Mouse (Mus musculus): ENCODE measurements around the gene Agpat2. TPM values are rescaled to one million over a fixed set of nuclear protein-coding genes. Genes with fewer than 3 reads are reported as not detected.

Agpat2 gene
- total RNA-seq, 2 experiments from 2014 or later: 24.4 to 32.7 TPM

- ATAC-seq (replicated peaks; ENCODE audit: low FRiP score, poor library complexity, severe bottlenecking): no peak
Measured at GRCm38 (mm10) chr2:26599965-26600364, 4.3 kb downstream of the Agpat2 start.

DNA sequence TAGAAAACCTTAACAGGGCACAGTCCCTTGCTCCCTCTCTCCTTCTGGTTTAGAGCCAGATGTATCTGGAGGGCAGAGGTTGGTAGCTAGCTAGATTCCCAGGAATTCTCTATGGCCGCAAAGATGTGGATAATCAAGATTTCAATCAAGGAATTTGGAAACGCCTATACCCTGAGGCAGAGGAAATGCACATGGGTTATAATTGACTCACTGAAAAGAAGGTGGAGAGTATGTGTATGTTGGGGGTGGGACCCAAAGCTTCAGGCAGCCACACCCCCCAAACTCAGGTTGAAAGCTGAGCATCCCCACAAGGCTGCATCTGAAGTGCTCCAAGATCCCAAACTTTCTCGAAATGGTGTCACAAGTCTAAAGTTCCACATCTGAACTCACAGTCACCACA, 5.8 kb downstream of the Agpat2 start:
- ATAC-seq (replicated peaks; ENCODE audit: low FRiP score, poor library complexity, severe bottlenecking): no peak

DNA sequence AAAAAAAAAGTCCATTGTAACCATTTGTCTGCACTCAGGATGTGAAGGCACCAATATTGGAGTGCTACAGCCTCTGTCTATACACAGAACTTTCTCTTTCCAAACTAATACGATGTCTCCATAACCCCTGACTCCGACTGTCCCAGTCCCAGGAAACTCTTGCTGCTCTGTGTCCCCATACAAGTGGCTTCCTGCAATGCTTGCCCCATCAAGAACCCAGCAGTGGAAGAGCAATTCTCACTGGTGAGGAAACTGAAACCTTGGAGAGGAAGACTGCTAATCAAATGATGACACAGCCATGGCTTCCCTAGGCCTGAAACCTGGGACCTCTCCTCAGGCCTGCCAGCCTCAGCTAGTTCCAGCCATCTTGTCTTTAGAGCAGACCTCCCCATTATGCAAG, 6.4 kb downstream of the Agpat2 start:
- no peak for ATAC-seq (replicated peaks; ENCODE audit: low FRiP score, poor library complexity, severe bottlenecking)

DNA sequence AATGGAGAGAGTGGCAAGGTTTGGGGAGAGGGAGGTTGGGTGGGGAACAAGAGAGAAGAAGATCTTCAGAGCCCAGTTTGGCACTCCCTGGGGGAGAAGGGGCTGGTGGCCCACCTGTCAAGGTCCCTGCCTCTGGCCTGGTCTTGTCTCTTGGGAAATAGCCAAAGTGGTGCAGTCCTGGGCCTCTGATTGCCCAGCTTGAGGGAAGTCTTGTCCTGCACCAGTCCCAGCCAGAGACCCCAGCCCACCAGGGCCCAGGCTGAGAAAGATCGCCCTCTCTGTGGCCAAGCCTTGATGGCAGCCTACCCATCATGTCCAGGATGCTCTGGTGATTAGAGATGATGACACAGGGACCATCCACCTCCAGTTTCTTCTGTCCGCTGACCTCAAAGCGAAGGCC, 7.3 kb downstream of the Agpat2 start:
- no peak for ATAC-seq (replicated peaks; ENCODE audit: low FRiP score, poor library complexity, severe bottlenecking)

GRCm38 (mm10) chr2:26595725-26596435, 8.3 kb downstream of the Agpat2 start:
- ATAC-seq (replicated peaks; ENCODE audit: low FRiP score, poor library complexity, severe bottlenecking): no peak

GRCm38 (mm10) chr2:26594934-26595724, 9.1 kb downstream of the Agpat2 start:
- ATAC-seq (replicated peaks; ENCODE audit: low FRiP score, poor library complexity, severe bottlenecking): no peak

- ATAC-seq (replicated peaks; ENCODE audit: low FRiP score, poor library complexity, severe bottlenecking): no peak
Measured at GRCm38 (mm10) chr2:26594461-26594933, 9.7 kb downstream of the Agpat2 start.

- no peak for ATAC-seq (replicated peaks; ENCODE audit: low FRiP score, poor library complexity, severe bottlenecking)
Measured at GRCm38 (mm10) chr2:26594022-26594346, 10.2 kb downstream of the Agpat2 start.

DNA sequence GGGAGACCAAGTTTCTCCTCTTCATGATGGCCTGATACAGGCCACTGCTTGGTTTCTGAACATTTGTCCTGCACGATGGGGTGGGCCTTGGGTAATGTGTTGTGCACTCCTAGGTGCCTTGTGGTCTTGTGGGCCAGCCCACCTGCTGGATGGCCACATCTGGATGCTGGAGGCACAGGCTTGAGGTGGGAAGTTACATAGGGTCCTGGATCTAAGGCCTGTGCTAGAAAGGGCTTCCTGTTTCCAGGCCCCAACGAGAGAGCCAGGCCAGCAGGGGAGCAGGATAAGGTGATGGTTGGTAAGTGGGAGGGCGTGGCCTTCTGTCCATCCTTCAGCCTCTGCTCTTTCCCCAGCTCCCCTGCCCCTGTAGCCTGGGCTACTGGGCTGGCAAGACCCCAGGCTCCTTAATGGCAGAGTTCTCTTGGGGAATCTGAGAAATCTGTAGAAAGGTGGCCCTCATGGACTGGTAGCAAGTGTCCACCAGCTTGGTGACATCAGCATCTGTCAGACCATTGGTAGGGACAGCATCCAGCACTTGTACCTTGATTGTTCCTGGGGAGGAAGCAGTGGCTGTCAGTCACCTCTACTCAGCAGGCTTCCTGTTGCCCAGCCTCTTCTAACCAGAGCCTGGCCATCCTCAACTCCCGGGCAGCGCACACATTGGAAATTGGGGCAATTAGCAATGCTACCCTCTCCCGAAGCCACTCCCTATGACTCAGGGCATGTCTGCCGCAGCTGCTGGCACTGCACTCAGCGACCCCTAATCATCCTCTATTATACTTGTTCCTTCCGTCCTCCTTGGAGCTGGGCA, 10.8 kb downstream of the Agpat2 start:
- ATAC-seq (replicated peaks; ENCODE audit: low FRiP score, poor library complexity, severe bottlenecking): no peak

GRCm38 (mm10) chr2:26591416-26591815, 12.8 kb downstream of the Agpat2 start:
- ATAC-seq (replicated peaks; ENCODE audit: low FRiP score, poor library complexity, severe bottlenecking): no peak

DNA sequence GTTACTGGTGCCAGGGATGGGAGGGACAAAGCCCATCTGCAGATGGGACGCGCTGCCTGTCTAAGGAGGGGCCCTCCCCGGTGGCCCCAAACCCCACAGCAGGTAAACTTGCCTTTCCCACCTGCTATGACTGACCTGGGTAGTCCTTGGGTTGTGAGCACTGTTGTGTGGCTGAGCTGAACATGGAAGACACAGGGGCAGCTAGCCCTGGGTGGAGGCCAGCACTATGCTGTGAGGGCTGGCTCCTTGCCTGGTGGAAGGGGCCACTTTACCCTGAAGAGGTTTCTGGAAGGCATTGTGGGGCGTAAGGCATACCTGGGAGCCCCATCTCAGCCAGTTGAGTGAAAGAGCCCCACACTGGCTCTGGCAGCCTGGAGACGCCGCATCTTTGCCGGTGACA, 13.3 kb downstream of the Agpat2 start:
- ATAC-seq (replicated peaks; ENCODE audit: low FRiP score, poor library complexity, severe bottlenecking): no peak

DNA sequence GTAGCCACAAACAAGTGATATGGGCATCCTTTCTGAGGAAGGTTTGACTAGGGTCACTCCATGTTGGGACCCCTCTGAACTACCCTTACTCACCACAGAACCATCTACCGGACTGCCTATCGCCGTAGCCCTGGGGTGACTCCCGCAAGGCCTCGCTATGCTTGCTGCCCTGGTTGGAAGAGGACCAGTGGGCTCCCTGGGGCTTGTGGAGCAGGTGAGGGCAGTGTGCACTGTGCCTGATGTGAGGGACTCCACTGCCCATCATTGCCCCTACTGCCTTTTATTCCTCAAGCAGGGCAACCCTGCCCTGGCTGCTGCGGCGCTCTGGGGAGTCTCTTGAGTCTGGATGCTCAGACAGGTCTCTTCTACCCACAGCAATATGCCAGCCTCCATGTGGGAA, 13.9 kb downstream of the Agpat2 start:
- ATAC-seq (replicated peaks; ENCODE audit: low FRiP score, poor library complexity, severe bottlenecking): no peak

DNA sequence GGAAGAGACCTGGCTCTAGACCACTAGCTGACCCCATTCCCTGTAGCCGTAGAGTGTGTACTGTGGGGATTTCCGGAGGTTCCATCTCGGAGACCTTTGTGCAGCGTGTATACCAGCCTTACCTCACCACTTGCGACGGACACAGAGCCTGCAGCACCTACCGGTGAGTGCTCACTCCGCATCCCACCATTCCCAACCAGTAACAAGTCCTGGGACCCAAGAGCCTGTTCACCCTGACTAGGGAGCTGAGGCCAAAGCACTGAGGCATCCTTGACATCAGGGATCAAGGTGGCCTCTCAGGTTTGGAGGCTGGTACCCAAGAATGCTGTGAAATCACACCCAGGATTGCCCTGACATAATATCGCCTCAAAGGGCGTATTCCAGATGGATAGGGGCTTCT, 14.9 kb downstream of the Agpat2 start:
- no peak for ATAC-seq (replicated peaks; ENCODE audit: low FRiP score, poor library complexity, severe bottlenecking)

- ATAC-seq (replicated peaks; ENCODE audit: low FRiP score, poor library complexity, severe bottlenecking): no peak
Measured at GRCm38 (mm10) chr2:26588573-26588972, 15.6 kb downstream of the Agpat2 start.

DNA sequence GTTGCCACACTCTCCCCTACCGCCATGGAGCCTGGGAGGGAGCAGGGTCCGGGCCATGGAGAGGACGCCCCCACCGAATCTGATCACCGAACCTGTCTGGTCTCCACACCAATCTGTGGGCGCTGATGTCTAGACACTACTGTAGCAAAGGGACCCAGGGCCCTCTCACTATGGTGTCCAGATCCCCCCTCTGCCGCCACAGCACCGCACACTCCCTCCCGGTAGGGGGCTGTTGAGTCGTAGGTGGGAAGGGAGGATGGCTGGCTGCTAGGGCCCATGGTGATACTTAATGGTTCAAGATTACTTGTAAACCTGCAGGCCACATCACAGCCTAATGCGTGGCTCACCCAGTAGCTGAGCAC, 17.2 kb downstream of the Agpat2 start:
- ATAC-seq (replicated peaks; ENCODE audit: low FRiP score, poor library complexity, severe bottlenecking): no peak

DNA sequence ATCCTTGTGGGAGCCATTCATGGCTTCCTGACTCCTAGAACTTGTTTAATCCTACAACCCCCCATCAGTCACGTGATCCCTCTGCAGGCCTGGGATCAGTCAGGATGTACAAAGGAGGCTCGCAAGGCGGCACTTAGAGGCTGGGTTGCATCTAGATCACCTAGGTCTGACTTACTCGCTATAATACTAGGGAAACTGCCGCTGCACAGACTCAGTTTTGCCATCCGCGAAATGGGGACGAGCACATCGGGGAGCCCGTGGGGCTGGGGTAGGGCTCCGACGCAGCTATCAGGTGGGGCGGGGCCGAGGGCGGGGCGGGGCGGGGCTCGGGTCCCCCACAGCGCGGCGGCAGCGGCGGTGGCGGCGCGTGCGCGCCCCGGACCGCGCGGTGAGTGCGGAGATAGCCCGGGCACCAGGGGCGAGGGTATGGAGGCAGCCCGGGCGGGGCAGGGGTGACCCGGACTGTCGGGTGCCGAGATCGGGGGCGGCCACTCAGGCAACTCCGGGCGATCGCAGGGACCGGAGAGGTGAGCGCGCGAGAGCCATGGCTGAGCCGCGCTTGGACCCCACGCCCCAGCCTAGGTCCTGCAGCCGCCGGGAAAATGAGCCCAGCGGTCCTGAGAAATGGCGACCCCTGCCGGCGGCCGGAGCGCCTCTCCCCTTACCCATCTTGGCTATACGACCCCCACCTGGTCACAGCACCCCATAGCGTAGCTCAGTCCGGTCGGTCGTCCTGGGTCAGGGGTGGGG, 17.7 kb downstream of the Agpat2 start, which contains the start of gene Gm20532:
Gene Gm20532 (plus strand): TSS at position 346 of the 750 bp plus-strand sequence.
- no peak for ATAC-seq (replicated peaks; ENCODE audit: low FRiP score, poor library complexity, severe bottlenecking)

DNA sequence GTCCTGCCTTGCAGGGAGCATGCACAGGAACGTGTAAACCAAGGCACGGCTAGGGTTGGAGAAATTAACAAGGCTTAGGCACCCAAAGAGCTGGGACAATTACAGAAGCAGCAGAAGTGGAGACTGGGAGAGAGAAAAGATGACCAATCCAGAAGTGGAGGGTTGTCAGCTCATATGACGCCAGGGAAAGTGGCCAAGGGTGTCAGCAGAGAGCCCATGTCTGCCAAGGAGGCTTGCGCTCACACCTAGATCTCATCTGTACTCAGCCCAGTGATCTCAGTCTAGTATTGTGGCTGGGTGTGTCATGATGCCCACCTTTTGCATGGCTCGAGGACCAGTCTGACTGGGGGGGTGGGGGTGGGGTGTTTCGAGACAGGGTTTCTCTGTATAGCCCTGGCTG, 18.5 kb downstream of the Agpat2 start:
- ATAC-seq (replicated peaks; ENCODE audit: low FRiP score, poor library complexity, severe bottlenecking): no peak

DNA sequence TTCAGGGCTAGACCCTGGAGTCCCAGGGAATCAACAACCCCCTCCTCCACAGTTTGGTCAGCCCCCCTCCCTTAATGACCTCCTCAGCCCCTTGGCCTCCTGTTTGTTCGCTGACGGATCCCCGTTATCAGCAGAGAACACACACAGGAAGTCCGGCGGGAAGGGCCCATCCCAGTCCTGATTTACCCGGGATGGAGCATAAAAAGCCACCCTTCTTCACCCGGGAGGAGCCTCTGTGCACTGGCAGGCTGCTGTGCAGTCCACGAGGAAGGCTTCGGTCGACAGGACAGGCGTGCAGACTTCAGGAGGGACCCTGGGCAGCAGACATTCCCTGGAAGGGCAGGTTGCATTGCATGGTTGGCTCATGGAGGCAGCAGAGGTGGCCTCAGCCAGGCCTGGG, 20.6 kb downstream of the Agpat2 start:
- ATAC-seq (replicated peaks; ENCODE audit: low FRiP score, poor library complexity, severe bottlenecking): no peak

DNA sequence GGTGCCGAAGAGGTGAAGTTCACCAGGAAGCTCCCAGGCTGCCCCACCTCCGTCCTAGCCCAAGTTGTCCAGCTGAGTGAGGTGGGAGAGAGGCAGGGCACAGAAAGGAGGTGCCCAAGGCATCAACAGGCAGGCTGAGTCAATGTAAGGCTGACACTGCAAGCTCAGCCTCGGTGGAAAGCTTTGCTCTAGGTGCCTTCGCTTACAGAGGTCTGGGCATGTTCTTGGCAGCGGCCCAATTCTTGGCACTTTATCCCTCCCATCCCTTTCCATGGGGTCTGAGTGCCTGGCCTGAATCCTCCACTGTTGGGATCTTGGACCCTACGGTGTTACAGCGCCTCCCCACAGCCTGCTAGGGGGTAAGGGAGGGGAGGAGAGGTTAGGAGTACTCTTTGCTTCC, 21.5 kb downstream of the Agpat2 start:
- no peak for ATAC-seq (replicated peaks; ENCODE audit: low FRiP score, poor library complexity, severe bottlenecking)

DNA sequence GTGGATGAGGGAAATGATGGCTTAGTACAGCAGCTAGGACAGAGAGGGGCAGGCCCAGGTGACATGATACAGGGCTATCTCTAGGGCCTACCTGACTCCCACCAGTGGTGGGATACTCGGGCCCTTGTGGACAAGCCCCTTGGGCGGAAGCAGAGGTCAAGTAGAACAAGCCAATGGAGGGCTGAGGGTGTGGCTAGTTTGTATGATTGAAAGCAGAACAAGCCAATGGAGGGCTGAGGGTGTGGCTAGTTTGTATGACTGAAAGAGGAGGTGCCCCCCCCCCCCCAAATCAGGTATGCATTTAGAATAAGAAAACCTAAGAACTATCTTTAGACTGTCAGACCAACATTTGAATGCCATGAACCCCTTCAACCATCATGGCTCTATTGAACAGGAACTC, 22.0 kb downstream of the Agpat2 start:
- ATAC-seq (replicated peaks; ENCODE audit: low FRiP score, poor library complexity, severe bottlenecking): no peak
